Mouse (Mus musculus) 416B (cell line): Measurements from ENCODE around the gene Thsd7b.

Source experiments
- DNase-seq: peaks from one replicate; pipeline ENCODE4 v3.0.0; 2011; ENCODE audit warnings: low read depth

The Thsd7b gene

DNA sequence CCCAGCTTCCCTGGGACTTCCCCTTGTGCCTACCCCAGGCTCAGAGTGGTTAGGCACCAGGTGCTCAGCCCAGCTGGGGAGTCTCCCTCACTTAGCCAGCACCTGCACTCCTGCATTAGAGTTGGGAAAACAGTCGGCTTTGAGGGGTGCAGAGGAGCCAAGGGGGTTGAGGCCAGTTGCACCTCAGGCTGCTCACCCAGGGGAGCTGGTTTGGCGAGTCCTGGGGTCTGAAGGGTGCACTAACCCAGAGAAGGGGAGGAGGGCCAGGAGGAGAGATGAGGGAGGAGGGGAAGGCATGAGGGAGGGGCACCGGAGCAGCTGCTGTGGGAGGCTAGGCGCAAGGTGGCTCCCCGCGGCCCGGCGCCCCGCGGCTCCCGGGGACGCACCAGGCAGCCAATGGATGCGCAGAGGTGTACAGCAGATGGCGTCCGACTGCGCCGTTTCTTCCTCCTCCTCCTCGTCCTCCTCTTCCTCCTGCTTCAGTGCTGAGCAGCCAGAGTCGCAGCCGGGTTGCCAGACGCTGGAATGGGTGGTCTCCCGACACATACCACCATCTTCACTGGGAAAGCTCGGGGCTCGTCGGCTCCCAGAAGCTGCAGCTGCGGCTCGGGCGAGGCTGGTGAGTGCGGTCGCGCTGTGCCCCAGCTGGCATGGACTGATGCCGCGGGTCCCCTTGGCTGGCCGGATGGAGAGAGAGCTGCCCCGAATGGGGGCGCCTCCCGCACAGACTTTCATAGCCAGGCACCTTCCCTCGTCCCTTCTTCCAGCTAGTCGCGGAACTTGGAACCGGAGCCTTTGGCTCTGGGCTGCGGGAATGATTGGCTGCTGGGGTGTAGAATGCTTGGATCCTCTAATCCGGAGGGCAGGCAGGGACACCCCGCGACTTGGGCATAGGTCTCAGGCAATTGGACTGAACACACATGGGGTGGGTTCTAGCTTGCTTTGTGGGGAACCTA is at the start of gene Thsd7b:
Gene Thsd7b (plus strand): TSS at position 321 of the 956 bp plus-strand sequence.
- DNase-seq = no peak

DNA sequence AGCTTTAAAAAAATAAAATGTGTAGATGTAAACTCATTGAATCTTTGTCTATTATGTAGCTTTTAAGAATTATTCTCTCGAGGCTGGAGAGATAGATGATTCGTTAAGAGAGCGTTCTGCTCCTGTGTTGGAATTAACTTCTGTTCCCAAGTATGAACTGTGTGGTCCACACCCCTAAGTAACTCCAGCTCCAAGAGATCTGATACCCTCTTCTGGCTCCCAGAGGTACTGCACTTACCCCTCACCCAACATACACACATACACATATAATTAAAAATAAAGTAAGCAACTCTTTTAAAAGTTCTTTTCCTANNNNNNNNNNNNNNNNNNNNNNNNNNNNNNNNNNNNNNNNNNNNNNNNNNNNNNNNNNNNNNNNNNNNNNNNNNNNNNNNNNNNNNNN is 28.8 kb upstream of the Thsd7b start:
- peak; percentile 28 for DNase-seq

DNA sequence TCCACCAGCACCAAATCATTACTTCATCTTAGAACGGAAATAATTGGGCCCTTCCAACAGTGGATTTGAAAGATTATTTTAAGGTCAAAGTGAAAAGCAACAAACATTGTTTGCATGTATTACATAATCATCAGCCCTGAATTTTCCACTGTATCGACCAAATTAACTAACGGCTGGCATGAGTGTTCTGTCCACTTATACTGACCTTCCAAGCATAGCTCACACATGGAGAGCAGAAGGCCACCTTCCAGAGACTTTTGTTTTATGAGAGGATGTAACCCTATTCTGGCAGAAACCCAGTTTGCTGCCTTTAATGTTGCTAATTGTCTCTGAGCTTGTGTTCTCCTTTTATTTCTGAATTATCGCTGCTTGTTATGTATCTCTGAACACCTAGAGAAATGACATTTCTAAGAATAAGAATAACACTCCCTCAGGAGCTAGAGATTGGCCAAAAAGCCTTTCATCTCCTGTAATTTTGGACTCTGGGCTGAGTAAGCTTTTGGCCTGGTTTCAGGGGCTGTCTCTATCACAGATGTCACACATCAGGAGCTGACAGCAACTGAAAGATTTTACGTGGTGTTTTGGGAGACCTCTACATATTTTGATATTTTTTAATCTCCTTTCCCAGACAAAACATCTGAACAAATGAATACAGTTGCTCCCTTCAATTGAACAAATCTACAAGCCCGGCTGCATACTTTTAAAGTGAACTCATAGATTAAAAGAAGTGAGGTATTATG is 22.2 kb upstream of the Thsd7b start:
- DNase-seq = no peak

DNA sequence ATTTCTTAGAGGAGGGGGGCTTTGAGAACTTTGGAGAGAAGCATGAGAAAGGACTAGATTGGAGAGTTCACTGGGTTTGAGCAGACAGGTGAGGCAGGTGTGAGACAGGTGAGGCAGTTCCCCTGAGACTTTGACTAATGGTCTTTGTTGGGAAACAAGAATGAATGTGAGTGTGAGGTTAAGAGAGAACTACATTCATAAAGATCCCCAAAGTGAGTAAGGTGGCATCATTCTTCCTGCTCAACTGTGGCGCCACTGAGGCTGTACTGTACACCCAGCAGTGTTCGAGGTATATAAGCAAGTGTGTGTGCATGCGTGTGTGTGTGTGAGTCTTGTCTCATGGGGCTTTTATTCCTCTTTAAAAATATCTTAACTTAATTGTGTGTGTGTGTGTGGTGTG is 6.4 kb upstream of the Thsd7b start:
- DNase-seq = no peak

DNA sequence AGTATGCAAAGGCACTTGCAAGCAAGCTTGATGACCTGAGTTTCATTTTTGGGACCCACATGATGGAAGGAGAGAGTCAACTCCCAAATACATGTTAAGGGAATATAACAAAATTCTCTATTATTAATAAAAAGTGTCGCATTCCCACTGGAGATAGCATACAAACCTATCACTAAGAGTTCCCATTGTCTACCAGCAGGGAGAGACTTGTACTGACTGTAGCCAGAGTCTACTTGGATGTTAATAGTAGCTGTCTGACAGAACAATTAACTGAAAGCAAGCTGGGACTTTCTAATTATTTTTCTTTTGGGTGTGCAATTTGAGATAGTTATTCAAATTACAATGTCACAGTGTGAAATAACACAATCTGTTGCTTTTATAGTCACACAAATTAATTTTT is 31.1 kb downstream of the Thsd7b start:
- no peak for DNase-seq

DNA sequence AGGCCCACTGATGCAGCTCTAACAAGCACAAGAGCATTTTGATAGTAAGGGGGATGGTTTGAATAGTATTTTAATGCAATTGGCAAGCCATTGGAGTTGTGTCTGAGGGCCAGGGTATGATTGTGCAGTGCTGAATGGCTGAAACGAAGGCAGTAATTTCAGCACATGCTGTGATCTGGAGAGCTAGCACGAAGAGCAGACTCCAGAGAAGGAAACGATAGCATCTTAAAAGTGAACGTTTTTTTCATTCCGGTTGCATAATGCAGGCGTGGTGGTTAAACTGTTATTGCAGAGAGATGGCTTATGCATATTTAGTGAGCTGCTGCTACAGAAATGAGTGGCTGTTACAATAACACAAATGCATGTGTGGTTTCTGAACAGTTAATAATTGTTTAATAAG is 51.3 kb downstream of the Thsd7b start:
- DNase-seq = peak; percentile 8

DNA sequence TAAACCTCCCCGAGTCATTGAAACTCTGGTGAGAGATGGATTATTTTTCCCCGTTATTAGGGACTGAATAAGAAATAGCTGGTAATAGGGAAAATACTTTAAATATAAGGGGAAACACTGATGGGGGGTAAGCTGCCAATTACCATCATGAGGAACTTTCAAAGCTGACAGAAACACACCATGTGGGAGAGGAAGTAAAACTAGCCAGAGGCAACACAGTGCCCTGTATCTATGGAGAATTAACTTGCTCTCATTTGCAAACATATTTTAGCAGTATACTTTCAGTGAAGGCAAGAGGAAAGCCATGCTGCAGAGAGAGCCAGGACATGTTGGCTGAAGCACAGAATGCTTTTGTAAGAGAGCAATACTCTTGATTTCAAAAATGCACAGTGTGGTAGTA is 51.7 kb downstream of the Thsd7b start:
- DNase-seq = no peak

DNA sequence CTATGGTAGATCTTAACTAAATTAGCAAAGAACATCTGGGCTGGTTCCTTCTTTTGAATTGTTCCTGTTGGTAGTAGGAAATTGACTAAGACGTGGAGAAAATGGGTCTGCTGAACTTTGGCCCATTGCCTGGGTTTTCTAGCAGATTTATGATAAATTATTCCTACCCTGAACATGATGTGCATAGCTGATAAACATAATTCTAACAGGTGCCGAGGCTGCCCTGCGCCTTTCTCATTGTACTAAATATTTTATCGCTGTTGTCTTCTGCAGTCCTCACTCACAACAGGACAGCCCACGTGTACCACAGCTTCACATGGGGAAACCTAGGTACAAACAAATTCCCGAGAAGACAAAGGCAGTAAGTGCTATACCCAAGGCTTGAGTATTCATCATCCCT is 83.5 kb downstream of the Thsd7b start:
- DNase-seq = no peak

DNA sequence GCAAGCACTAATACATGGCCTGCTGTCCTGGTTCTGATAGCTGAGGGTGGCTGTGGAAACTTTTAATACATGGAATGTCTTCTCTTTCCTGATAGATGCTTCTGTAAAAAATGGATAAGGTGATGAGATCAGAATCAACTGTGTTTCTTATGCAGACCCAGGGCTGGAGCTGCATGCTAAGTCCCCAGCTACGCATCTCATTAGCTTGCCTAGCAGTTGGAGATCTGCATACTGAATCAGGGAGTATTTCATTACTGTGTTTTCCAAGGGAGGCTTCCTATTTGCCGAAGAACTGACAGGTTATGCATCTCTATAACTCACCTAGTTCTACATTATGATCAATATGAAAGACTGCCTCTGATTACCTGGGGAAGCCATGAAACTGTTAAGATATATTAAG is 84.3 kb downstream of the Thsd7b start:
- no peak for DNase-seq

DNA sequence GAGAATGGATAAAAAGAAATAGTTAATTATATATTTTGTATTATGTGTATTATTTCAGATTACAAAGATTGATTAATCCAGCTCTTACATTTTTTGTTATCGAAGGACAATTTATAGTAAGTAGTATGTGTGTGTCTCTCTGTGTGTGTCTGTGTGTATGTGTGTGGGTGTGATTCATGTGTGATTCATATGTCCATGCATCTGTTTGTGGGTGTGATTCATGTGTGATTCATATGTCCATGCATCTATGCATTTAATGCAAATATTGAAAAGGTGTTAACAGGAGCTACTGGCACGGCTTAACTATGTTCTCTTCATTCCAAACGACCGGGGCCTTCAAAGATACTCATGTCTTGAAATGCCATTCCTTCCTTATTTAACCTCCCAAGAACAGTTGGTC is 90.3 kb downstream of the Thsd7b start:
- no peak for DNase-seq

DNA sequence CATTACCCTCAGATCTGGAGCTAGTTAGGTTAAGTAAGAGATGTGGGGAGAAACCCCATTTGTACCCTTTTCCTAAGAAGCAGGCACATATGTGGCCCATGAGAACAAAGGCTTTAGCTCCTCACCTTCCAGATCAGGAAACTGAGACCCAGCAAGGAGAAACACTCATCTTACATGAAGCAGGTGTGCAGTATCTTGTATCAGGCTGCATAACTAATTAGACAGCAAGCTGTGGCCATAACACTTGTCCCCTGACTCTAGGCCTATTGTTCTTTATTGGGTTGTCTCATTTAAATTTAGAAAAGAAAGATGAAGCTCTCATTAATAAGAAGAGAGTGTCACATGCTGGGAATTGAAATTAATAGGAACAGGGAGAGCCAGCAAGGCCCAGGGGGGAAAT is 91.7 kb downstream of the Thsd7b start:
- DNase-seq = no peak

DNA sequence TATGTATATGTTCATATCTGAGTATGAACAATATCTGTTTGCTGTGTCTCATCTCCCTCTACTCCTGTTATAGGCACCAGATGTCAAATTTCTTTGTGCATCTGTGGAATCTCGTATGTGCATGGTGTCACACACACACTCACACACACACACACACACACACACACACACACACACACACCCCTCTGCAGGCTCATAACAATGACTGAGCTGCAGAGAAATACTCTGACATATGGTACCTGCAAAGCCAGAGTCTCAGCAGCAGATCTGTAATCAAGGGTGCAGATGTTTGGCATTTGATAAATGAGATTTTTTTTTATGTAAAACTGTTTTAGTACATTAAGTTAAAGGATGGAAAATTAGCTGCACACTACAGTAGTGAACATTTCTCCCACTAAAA is 92.5 kb downstream of the Thsd7b start:
- no peak for DNase-seq

DNA sequence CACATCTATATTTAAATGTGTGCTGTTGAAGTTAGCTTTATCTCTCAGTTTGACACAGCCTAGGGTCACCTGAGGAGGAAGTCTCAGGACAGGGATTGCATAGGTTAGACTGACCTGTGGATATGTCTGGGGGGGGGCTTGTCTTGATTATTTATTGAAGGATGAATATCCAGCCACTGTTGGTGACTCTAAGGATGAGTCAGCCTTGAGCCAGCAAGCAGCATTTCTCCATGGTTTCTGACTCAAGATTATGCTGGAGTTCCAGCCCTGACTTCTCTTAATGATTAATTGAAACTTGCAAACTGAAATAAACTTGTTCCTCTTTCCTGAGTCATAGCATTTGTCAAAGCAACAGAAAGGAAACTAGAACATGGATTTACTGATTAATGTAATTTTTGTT is 113.4 kb downstream of the Thsd7b start:
- no peak for DNase-seq

DNA sequence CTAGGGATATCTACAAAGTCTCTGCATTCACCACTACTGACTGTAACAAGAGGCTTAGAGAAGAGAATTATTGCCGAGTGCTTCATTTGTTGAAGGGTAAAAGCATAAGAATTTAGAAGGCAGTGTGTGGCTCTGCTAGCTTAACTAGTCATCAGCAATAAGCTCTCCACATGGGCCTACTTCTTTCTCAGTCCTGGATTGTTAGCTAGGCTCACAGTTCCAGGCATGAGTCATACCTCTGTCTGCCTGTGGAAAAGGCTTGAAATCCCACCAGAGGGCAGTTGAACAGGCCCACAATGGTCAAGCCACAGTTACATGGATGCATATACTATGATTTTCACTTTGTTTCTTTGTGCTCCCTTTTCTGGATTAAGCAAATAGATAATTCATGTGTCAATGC is 138.5 kb downstream of the Thsd7b start:
- DNase-seq = no peak

DNA sequence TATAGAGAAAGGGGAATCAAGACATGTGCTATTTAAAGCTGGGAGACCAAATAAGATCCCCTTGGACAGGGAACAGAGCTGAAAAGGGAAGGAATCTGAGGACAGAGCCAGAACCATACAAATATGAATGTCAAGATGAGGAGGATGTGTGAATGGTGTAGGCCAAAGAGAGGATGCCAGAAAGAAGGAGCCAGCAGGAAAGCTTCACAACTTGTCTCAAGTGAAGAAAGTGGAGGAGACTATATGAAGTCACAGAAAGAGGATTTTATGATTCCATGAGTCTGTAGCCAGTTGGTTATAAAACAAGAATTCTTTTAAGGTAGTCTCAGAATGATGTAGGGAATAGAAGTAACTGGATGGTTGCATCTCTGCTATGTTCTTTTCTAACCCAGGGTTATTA is 148.5 kb downstream of the Thsd7b start:
- DNase-seq = no peak

DNA sequence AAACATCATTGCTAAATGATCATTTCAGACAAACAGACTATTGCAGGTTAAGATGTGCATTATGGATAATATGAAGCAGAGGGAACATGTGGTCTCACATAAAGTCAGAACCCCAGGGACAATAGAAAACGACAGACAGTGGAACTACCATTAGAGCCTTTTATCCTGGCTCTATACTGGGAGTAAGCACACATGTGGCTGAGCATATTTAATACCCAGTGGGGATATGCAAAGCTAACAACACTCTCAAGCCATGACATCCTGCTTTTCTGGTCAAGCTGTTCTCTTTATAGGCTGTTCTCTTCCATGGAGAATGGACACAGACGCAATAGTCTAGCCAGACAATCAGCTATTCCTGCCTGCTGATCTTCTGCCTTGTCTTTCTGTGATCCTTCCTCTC is 191.3 kb downstream of the Thsd7b start:
- no peak for DNase-seq

DNA sequence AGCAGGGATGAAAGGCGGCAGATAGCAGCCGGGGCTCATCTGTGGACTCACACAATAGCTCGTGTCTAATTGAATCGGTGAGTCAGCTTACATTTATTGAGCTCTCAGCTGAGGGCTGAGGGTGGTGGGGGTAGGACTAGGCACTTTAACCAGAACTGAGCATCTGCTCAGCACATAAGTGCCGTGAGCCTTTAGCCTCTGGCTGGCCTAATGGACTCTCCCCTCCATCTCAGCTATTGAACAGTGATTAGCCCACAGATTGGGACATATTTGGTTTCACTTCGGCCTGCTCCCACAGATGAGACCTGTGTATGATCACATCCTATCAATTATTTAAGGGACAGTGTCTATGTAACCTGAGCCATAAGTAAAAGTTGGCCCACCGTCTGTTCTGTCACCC is 200.4 kb downstream of the Thsd7b start:
- DNase-seq = no peak

DNA sequence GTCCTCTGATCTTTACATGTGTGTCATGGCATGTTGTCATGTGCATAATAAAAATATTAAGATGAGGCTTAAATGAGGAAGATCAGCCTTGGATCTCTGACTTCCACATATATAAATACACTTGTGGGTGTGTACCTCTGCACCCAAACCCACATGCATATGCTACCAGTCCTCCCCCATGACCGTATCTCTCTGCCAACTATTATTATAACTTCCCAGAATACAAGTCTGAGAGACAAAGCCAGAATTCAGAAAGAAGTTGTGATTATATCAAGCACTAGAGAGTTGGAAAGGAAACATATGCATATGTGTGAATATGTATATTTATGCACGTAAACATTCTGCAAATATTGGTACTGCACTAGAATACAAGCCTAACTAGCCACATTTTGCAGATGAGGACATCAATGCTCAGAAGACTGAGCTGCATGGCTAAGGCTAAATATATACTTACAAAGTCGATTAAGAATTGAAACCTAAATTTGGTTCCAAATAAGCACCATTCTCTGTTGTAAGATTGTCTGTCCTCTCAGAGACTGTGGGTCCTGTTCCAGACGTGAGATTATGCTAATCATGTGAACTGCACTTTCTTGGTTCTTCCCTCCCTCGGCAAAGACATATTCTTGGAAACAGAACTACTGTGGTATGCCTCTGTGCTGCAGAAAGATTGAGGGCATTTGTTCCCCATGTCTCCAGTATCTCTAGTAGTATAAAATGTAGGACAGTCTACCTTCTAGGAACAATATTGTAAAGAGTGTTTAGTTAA is 211.3 kb downstream of the Thsd7b start:
- no peak for DNase-seq

DNA sequence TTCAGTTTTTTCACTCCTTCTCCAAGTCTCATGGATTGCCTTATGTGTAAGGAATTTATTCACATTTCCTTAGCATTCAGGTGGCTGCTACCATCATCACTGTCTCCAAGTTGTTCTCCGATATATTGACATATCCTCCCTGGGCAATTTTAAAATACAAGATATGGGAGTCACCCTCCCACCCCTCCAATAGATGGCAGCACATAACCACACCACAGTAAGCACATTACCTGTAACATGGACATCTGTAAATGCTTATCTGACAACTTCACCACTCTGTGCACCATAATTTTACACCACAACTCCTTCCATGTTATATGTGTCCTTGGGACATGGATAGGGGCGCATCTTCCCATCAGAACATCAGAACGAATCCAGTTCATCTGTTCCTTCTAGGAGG is 218.0 kb downstream of the Thsd7b start:
- peak; percentile 34 for DNase-seq

DNA sequence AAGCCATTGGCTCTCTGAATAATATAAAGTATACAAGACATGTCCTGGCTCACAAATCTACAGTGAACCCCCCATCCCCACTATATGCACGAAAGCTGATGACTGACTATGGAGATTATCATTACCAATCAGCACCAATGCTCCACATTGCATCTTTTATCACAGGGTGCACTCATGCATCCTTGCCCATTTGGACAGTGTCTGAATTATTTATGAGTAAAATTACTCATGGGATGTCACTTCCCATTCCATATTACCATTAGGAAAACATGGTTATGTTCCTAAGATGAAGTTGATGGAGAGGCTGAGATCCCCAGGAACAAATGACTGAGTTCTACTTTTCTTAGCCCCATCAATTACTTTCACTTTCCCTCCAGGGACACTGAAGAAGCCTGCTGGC is 220.8 kb downstream of the Thsd7b start:
- no peak for DNase-seq

DNA sequence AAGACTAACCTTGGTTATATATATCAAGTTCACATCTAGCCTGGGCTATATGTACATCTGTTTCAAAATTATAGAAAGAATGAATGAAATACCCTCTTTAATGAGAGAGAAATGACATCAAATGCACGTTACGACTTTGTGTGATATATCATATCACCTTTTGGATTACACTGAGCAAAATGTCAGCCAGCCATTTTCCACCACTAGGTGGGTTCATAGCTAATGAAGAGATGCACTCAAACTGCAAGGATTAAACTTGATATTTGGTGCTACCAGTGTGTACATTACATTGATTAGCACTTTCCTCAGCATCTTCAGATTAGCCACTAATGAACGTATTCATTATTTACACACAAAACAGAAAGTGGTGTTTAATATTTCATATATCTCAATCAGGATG is 228.6 kb downstream of the Thsd7b start:
- DNase-seq = peak; percentile 4

DNA sequence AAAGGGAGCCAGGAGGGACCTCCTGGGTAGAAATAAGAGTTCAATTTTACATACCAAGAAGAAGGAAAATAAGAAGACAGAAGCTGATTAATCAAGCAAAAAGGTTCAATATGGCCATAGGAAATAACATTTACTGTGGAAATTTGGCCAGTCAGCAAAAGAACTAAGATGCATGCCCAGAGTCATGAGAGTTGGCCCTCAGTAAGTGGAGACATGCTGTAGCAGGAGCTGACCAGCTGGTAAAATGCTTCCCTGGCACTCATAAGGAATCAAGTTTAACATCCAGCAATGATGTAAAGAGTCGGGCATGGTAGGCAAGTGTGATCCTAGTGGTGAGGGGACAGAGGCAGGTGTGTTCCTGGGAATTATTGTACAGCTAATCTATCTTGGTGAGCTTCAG is 243.3 kb downstream of the Thsd7b start:
- DNase-seq = no peak

DNA sequence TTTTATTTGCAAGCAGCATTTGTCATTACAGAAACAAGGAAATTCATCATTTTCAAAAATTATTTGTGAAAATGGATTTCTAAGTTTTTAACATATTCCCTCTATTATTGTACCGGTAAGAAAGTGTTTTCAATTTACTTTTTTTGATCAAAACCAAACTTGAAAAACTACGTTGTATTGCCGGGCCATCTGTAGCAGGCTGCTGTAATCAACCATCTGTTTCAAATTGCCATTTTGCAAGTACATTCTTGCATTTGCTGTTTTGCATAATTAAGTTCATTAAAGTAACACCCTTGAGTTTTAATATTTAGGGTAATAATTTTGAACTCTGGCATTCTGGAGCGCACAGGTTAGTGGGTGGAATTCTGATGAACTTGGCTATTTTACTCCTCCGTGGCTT is 246.6 kb downstream of the Thsd7b start:
- DNase-seq = no peak
